Mouse (Mus musculus): Measurements from ENCODE around the gene Zbtb4. TPM values are rescaled to one million over a fixed set of nuclear protein-coding genes. Genes with fewer than 3 reads are reported as not detected.

Zbtb4 gene
- polyA plus RNA-seq, 1 experiment from 2014 or later: 3.2 TPM

DNA sequence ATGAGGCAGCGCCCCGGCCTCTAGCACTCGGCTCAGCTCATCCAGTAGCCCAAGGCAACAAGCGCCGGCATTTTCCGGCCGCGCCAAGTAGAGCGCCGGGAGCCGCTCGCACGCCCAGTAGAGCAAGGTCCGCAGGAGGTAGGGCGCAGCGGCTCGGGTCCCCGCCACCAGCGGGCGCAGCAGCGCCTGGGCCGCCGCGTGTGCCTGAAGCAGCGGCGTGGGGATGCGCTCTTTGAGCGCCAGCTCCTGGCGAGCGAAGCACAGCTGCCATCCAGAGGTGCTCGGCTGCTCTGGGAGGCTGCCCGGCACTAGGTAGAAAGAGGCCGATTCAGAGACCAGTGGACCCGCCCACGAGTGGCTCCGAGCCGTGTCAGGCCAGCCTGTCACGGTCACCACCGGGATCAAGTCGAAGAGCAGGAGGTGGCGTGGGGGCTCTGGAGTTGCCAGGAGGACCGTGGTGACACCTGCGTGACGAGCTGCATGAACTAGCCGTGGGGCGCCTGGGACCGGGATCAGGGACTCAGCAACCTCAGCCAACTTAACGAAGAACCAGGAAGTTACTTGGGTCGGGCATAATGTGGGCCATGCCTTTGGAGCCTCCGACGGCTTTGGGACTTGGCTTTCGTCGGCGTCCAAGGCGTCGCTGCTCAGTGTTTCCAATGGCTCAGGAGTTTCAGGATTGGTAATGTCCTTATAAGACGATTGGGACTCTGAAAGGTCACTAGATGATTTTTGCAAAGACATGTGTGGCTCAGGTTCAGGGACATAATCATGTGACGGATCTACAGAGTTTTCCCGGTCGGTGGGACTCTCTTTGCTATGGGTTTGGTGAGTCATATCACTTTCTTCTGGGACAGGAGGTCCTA, 38.3 kb downstream of the Zbtb4 start:
- Histone ChIP-seq H3K4me3 (peak overlapping the region; percentile 52), H3K9me3 (0 out of 2 replicates have a peak, but pooled peaks cover 3% of the 10 kb centered on the region), H3K4me1 (replicated peaks) (peaks cover 63% of the 10 kb centered on the region), H3K27me3 (peaks cover 47% of the 10 kb centered on the region), H3K9ac (peak overlapping the region; percentile 89), H3K27ac (peak overlapping the region; percentile 81), H3K36me3 (no peaks in the 10 kb centered on the region), H3K4me2 (peak overlapping the region; percentile 94)
- ATAC-seq (ENCODE audit: low FRiP score): peak; percentile 15; the same call in 1 of the 2 replicates
- WGBS: 2% methylated on average over 60 of the region's 60 CpGs

DNA sequence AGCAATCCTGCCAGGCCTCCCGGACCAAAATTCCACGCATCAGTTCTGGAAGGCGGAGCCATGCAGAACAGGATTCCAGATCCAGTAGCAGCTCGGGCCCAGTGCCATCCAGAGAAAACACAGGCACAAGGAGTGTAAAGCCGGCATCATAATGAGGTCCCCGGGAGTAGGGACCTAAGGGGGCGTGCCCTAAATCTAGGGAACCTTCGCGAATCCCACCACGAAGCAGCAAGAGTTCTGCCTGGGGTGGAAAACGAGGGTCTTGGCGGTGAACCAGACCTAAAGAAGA, 38.9 kb downstream of the Zbtb4 start:
- Histone ChIP-seq H3K4me3 (0 out of 2 replicates have a peak overlapping the region, but pooled peaks have one; percentile 10), H3K4me1 (replicated peaks) (peaks cover 57% of the 10 kb centered on the region), H3K27me3 (peaks cover 51% of the 10 kb centered on the region), H3K9me3 (0 out of 2 replicates have a peak, but pooled peaks cover 3% of the 10 kb centered on the region), H3K36me3 (no peaks in the 10 kb centered on the region), H3K9ac (no peak overlapping the region; the same call in 1 of the 2 replicates), H3K4me2 (peak overlapping the region; percentile 94), H3K27ac (no peak overlapping the region)
- no peak for ATAC-seq (ENCODE audit: low FRiP score)
- WGBS: 5% methylated on average over 12 of the region's 12 CpGs

DNA sequence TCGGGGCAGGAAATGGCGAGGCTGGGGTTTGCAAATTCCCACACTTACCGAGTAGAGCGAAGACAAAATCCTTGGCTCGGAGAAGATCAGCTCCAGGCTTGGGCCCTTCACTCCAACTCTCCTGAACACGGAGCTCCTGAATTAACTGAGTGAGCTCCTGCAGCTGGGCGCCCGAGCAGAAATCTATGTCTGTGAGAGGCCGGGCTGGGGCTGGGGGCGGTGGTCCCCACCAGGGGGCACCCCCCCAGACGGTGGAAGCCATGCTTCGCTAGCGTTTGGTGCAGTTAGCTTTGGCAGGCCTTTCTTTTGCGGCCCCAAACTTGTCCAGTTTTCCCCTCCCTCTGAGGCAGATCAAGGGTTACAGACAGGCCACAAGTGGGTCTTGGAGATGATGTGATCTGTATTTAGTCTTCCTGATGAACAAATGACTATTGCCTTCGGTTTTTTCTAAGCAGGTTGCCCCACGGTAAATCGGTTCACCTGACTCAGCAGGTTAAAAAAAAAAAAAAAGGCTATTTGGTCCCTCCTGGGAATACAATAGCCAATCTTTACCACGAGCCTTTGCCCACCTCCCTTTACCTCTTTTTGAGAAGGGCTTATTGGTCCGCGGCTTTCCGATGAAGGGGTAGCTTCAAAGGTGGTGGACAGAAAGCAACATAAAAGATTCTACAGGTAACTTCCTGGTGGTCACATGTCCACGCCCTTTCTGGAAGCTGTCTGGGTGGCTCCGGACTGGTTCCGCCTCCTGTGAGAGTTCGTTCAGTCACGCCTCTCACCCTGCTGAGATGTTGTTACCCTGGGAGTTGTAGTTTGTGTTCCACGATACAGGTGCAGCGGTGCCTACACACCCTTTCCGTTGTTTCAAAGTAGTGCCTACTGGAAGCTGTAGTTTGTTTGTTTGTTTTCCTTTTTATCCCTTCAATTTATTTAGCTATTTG, 39.5 kb downstream of the Zbtb4 start, which contains the start of gene Tmem102:
TSS of gene Tmem102 (minus strand) at position 653 of the 938 bp plus-strand sequence.
- Histone ChIP-seq H3K36me3 (no peaks in the 10 kb centered on the region), H3K9me3 (0 out of 2 replicates have a peak, but pooled peaks cover 3% of the 10 kb centered on the region), H3K4me3 (peak within 1 kb of the TSS; percentile 10; the same call in 1 of the 2 replicates), H3K9ac (no peak within 1 kb of the TSS; the same call in 1 of the 2 replicates), H3K4me1 (replicated peaks) (peaks cover 51% of the 10 kb centered on the region), H3K4me2 (peak within 1 kb of the TSS; percentile 94), H3K27ac (no peak within 1 kb of the TSS), H3K27me3 (peaks cover 51% of the 10 kb centered on the region)
- ATAC-seq (ENCODE audit: low FRiP score): no peak
- WGBS: 5% methylated on average over 29 of the region's 29 CpGs

DNA sequence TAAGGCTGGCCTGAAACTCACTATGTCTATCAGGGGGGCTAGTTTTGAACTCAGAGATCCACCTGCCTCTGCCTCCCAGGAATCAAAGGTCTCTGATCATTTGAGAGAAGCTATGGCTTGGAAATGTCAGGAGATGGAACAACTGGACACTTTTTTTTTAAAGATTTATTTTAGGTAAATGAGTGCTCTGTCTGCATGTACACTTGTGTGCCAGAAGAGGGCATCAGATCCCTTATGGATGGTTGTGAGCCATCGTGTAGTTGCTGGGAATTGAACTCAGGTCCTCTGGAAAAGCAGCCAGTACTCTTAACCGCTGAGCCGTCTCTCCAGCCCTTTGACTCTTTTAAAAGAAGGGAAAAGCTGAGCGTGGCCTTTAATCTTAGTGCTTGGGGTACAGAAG, 40.7 kb downstream of the Zbtb4 start:
- no peak overlapping the region for H3K4me2 ChIP-seq
- no peak overlapping the region for H3K4me3 ChIP-seq
- H3K9me3 ChIP-seq: 0 out of 2 replicates have a peak, but pooled peaks cover 3% of the 10 kb centered on the region
- no peak overlapping the region for H3K27ac ChIP-seq
- H3K36me3 ChIP-seq: no peaks in the 10 kb centered on the region
- H3K4me1 ChIP-seq (replicated peaks): peaks cover 41% of the 10 kb centered on the region
- no peak for ATAC-seq (ENCODE audit: low FRiP score)
- 84% methylated on average over 4 of the region's 4 CpGs for WGBS
- H3K9ac ChIP-seq: no peak overlapping the region
- H3K27me3 ChIP-seq: peaks cover 51% of the 10 kb centered on the region

DNA sequence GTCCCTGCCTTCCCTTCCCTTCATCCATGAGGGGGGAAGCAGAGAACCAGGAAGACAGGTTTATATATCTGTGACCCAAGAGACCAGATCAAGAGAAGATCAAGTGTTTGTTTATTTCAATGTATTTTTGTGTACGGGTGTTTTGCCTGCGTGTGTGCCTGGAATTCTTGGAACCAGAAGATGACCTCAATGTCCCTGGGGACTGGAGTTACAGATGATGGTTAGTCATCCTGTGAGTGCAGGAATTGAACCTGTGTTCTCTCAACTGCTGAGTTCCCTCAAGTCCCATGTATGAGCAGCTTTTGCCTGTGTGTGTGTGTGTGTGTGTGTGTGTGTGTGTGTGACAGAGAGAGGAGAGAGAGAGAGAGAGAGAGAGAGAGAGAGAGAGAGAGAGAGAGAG, 41.9 kb downstream of the Zbtb4 start:
- H3K4me1 ChIP-seq (replicated peaks): peaks cover 29% of the 10 kb centered on the region
- no peak for ATAC-seq (ENCODE audit: low FRiP score)
- peaks cover 42% of the 10 kb centered on the region for H3K27me3 ChIP-seq
- H3K9me3 ChIP-seq: 0 out of 2 replicates have a peak, but pooled peaks cover 3% of the 10 kb centered on the region
- no peak overlapping the region for H3K4me2 ChIP-seq
- H3K27ac ChIP-seq: no peak overlapping the region
- H3K9ac ChIP-seq: no peak overlapping the region
- no peaks in the 10 kb centered on the region for H3K36me3 ChIP-seq
- no peak overlapping the region for H3K4me3 ChIP-seq
- whole genome bisulfite sequencing: 89% methylated on average over 2 of the region's 2 CpGs

DNA sequence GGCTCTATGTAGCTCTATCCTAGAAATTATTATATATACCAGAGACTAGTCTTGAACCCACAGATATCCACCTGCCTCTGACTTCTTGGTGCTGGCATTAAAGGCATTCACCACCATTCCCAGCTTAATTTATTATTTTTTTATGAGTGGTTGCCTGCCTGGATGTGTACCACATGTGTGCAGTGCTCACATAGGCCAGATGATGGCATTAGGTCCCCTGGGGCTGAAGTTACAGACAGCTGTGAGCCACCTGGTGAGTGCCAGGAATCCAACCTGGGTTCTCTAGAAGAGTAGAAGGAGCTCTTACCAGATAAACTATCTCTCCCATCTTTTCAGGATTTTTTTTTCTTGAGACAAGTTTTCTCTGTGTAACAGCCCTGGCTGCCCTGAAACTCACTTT, 44.6 kb downstream of the Zbtb4 start:
- H3K27me3 ChIP-seq: peaks cover 31% of the 10 kb centered on the region
- H3K27ac ChIP-seq: no peak overlapping the region
- peaks cover 3% of the 10 kb centered on the region; the same call in 1 of the 2 replicates for H3K4me1 ChIP-seq (replicated peaks)
- H3K9ac ChIP-seq: no peak overlapping the region
- H3K9me3 ChIP-seq: 0 out of 2 replicates have a peak, but pooled peaks cover 3% of the 10 kb centered on the region
- H3K36me3 ChIP-seq: no peaks in the 10 kb centered on the region
- ATAC-seq (ENCODE audit: low FRiP score): no peak
- H3K4me2 ChIP-seq: no peak overlapping the region
- no peak overlapping the region for H3K4me3 ChIP-seq

DNA sequence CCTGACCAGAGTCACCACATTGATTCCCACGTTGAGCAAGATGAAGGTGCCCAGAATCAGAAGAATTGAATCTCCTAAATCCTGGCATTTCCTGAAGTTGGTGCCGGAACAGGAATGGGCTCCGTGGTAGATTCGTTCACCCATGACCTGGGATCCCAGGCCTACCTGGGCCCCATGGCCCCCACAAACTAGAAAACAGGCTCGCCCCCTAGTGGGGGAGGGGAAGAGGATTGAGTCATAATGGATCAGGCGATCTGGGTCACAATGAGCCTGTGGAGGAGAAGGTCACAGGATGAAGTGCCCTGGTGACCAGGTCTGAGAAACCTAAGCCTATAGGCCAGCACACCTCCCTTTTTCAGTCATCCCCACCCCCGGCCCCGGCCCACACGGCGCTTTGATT, 49.4 kb downstream of the Zbtb4 start, which contains the start of gene Gm39566:
TSS of gene Gm39566 (minus strand) at position 144 of the 400 bp plus-strand sequence.
- H3K4me1 ChIP-seq (replicated peaks): no peaks in the 10 kb centered on the region
- no peak within 1 kb of the TSS for H3K4me3 ChIP-seq
- no peaks in the 10 kb centered on the region for H3K36me3 ChIP-seq
- no peak within 1 kb of the TSS for H3K9ac ChIP-seq
- 0 out of 2 replicates have a peak, but pooled peaks cover 3% of the 10 kb centered on the region for H3K27me3 ChIP-seq
- 70% methylated on average over 10 of the region's 10 CpGs for WGBS
- H3K27ac ChIP-seq: no peak within 1 kb of the TSS
- no peaks in the 10 kb centered on the region for H3K9me3 ChIP-seq
- ATAC-seq (ENCODE audit: low FRiP score): no peak
- H3K4me2 ChIP-seq: no peak within 1 kb of the TSS

DNA sequence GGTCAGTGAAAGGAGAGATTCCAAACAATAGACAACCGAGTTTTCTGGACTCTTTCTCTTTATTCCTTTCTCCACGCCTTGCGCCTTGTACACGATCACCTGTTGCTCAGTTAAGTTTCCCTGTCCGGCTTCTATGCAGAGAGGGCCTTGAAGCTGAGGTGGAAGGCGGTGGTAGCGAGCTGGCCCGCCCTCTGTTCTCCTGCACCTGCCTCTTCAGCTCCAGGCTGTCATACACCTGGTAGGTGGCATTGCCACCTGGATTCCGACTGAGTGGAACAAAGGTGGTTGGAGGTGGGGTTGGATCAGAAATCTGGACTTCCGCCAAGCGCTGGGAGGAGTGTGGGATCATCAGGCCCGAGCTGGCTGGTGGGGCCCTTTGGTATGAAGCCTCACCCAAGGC, 50.8 kb downstream of the Zbtb4 start:
- no peak overlapping the region for H3K27ac ChIP-seq
- H3K4me3 ChIP-seq: no peak overlapping the region
- H3K4me1 ChIP-seq (replicated peaks): no peaks in the 10 kb centered on the region
- no peaks in the 10 kb centered on the region for H3K9me3 ChIP-seq
- no peaks in the 10 kb centered on the region for H3K36me3 ChIP-seq
- ATAC-seq (ENCODE audit: low FRiP score): no peak
- 0 out of 2 replicates have a peak, but pooled peaks cover 3% of the 10 kb centered on the region for H3K27me3 ChIP-seq
- no peak overlapping the region for H3K9ac ChIP-seq
- 91% methylated on average over 12 of the region's 12 CpGs for whole genome bisulfite sequencing
- no peak overlapping the region for H3K4me2 ChIP-seq

DNA sequence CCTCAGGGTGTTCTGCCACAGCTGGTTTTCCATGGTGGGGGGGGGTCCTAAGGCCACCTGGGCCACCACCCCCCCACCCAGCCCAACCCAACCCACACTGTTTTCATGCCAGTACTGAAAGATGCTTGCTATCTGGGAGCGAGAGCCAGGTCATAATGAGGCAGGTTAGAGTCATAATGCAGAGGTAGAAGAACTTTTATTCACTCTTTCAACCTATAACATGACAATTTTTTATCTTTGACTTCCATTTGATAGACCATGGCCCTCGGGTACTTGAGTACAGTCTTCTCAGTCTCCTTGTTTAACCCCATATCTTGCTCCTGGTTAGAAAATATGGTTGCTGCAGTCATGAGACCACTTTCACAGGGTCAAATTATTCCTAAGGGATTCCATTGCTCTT, 52.7 kb downstream of the Zbtb4 start, which contains the start of gene Spem2:
TSS of gene Spem2 (minus strand) at position 101 of the 400 bp plus-strand sequence.
- Histone ChIP-seq H3K36me3 (no peaks in the 10 kb centered on the region; the same call in 1 of the 2 replicates), H3K9me3 (no peaks in the 10 kb centered on the region), H3K4me2 (no peak within 1 kb of the TSS), H3K4me3 (no peak within 1 kb of the TSS), H3K27me3 (0 out of 2 replicates have a peak, but pooled peaks cover 3% of the 10 kb centered on the region), H3K27ac (no peak within 1 kb of the TSS), H3K4me1 (replicated peaks) (no peaks in the 10 kb centered on the region), H3K9ac (no peak within 1 kb of the TSS)
- WGBS: 88% methylated on average over 2 of the region's 2 CpGs
- no peak for ATAC-seq (ENCODE audit: low FRiP score)

DNA sequence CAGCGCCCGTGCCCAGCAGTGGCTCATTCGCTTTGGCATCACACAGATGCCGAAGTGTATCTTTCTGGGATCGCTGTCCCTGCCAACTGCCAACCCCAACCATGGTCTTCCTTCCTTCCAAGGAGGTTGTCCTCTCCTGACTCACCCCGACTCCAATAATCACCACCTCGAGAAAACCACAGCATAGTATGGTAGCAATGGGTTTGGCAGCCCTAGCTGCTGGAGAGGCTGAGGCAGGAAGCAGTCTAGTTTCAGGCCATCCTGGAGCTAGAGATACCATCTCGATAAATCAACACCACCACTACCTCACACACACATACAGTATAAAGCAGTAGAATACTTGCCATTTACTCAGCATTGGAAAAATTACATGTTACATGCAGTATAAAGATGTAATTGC, 53.2 kb downstream of the Zbtb4 start:
- 95% methylated on average over 8 of the region's 8 CpGs for WGBS
- Histone ChIP-seq H3K27ac (no peak overlapping the region), H3K9ac (no peak overlapping the region), H3K4me1 (replicated peaks) (no peaks in the 10 kb centered on the region), H3K9me3 (no peaks in the 10 kb centered on the region), H3K27me3 (no peaks in the 10 kb centered on the region), H3K4me2 (no peak overlapping the region), H3K36me3 (no peaks in the 10 kb centered on the region; the same call in none of the 2 replicates), H3K4me3 (no peak overlapping the region)
- ATAC-seq (ENCODE audit: low FRiP score): no peak

DNA sequence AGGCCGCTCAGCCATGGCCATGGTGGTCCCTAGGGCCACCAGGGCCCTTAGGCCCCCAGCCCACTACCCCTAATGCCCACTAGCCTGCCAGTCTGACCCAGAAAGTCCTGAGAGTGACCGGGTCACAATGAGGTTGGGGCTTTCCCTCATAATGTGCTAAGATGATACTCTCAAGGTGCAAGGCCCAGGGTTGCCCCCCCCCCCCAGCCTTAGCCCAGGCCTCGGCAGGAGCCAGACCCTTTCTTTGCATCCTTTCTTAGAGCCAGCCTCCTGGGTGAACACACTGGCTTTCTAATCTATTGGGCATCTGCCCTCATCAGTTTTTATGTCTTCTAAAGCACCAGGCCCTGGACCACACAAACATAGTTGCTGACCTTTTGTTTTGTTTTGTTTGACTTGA, 56.4 kb downstream of the Zbtb4 start, which contains the start of gene Spem1:
TSS of gene Spem1 (minus strand) at position 101 of the 400 bp plus-strand sequence.
- Histone ChIP-seq H3K27me3 (no peaks in the 10 kb centered on the region), H3K4me1 (replicated peaks) (no peaks in the 10 kb centered on the region), H3K36me3 (peaks cover 31% of the 10 kb centered on the region), H3K27ac (no peak within 1 kb of the TSS), H3K4me3 (no peak within 1 kb of the TSS), H3K9ac (no peak within 1 kb of the TSS), H3K9me3 (no peaks in the 10 kb centered on the region), H3K4me2 (no peak within 1 kb of the TSS)
- 93% methylated on average over 3 of the region's 3 CpGs for WGBS
- no peak for ATAC-seq (ENCODE audit: low FRiP score)

DNA sequence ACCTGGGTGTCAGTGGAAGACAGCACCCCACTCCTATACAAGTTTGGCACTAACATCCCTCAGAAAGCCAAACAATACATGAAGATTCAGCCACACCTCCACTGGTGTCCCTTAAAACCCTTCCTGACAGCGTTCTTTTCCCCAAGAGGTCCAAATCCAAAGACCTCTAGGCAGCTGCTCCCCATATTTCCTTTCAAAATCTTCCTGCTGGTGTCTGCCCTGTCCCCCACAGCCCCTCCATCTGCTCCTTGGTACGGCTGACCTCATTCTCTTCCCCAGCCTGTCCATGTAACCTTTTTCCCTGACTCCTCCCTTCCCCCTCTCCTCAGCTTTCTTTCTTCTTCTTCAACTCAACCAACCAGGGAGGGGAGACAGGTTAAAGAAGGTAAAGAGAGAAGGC, 57.7 kb downstream of the Zbtb4 start:
- ATAC-seq (ENCODE audit: low FRiP score): no peak
- no peaks in the 10 kb centered on the region for H3K9me3 ChIP-seq
- no peak overlapping the region for H3K27ac ChIP-seq
- H3K9ac ChIP-seq: no peak overlapping the region
- no peak overlapping the region for H3K4me3 ChIP-seq
- 68% methylated on average over 2 of the region's 2 CpGs for WGBS
- peaks cover 45% of the 10 kb centered on the region for H3K36me3 ChIP-seq
- H3K27me3 ChIP-seq: no peaks in the 10 kb centered on the region
- H3K4me2 ChIP-seq: no peak overlapping the region
- H3K4me1 ChIP-seq (replicated peaks): no peaks in the 10 kb centered on the region
